Mouse (Mus musculus) testis, adult 2 months (tissue): ENCODE results near the gene Zfp975.
"Not testable (repeated sequence)": the region's sequence is repeated elsewhere in the genome, so short reads cannot be mapped to it uniquely, and the experiment has no call there.

Experiments used
- CTCF ChIP-seq: fragments of 200-500 bp; IDR thresholded peaks from 2 replicates; pipeline ENCODE4 v1.5.1; 2012; ENCODE audit warnings: low read depth, mild to moderate bottlenecking, inconsistent platforms, low read length, moderate library complexity; ENCODE audit not compliant: control insufficient read depth, insufficient read depth, insufficient replicate concordance
- POLR2A ChIP-seq: fragments of 200-500 bp; IDR thresholded peaks from 2 replicates; pipeline ENCODE4 v1.6.1; 2012; ENCODE audit warnings: low read depth, mild to moderate bottlenecking, inconsistent platforms, low read length, moderate library complexity; ENCODE audit not compliant: control insufficient read depth

DNA sequence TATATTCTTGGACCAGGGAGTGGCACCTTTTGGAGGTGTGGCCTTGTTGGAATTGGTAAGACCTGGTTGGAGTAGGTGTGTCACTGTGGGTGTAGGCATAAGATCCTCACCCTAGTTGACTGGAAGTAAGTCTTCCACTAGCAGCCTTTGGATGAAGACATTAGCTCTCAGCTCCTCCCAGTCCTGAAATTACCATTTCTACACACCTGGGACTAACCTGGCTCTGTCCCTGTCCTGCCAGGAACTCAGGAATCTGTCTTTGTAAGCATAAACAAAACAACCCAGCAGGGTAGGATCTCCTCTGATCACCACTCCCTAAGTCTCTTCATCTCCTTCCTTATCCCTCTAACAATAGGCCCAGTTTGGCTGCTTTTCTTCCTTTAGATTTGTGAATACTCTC, 12.9 kb downstream of the Zfp975 start:
- not testable (repeated sequence) for TF ChIP-seq POLR2A, CTCF
